Mouse (Mus musculus) G1E (cell line): ENCODE data around the gene Neurl4. TPM values are rescaled to one million over a fixed set of nuclear protein-coding genes. Genes with fewer than 3 reads are reported as not detected.

Experiments used
- ATAC-seq: 2 replicates; pipeline ENCODE4 v1.8.0; 2016; ENCODE audit warnings: mild to moderate bottlenecking; ENCODE audit not compliant: insufficient number of reproducible peaks, poor library complexity, low FRiP score, severe bottlenecking; ENCODE audit errors: extremely low read depth
- DNase-seq: peaks from one replicate; pipeline ENCODE4 v3.0.0; 2012; ENCODE audit warnings: low spot score
- H3K27me3 ChIP-seq: 2 replicates; pipeline ENCODE4 v1.6.1; 2012; ENCODE audit warnings: mild to moderate bottlenecking, low read length, inconsistent platforms; ENCODE audit not compliant: insufficient read depth
- H3K36me3 ChIP-seq: replicated peaks from 2 replicates; pipeline ENCODE3; 2012; ENCODE audit warnings: mild to moderate bottlenecking, inconsistent platforms
- H3K4me1 ChIP-seq: 2 replicates; pipeline ENCODE4 v1.6.1; 2012; ENCODE audit warnings: low read depth, low read length, inconsistent platforms, mixed read lengths; ENCODE audit not compliant: insufficient read depth
- H3K4me3 ChIP-seq: 2 replicates; pipeline ENCODE4 v1.5.1; 2012; ENCODE audit warnings: low read depth, mild to moderate bottlenecking, inconsistent platforms, low read length, moderate library complexity, mixed read lengths
- H3K9me3 ChIP-seq: replicated peaks from 2 replicates; pipeline ENCODE4 v1.6.1; 2012; ENCODE audit warnings: inconsistent platforms
- CTCF ChIP-seq: IDR thresholded peaks from 2 replicates; pipeline ENCODE4 v1.5.1; 2012; ENCODE audit warnings: low read depth, low read length, inconsistent platforms, mixed read lengths
- GATA1 ChIP-seq: IDR thresholded peaks from 2 replicates; pipeline ENCODE4 v1.6.1; 2012; ENCODE audit warnings: borderline replicate concordance, low read length, inconsistent platforms, mixed read lengths
- GATA2 ChIP-seq: IDR thresholded peaks from 2 replicates; pipeline ENCODE4 v1.6.1; 2012; ENCODE audit warnings: low read depth, low read length, inconsistent platforms, borderline replicate concordance
- POLR2AphosphoS5 ChIP-seq: IDR thresholded peaks from 2 replicates; pipeline ENCODE4 v1.6.1; 2012; ENCODE audit warnings: low read depth, low read length, inconsistent platforms; ENCODE audit not compliant: insufficient replicate concordance
- TAL1 ChIP-seq: conservative IDR thresholded peaks from 2 replicates; pipeline ENCODE4 v1.6.1; 2012; ENCODE audit warnings: low read depth, low read length, inconsistent platforms, mixed read lengths
- polyA plus RNA-seq: library from polyadenylated mRNA; stranded (reverse); fragments of >175 nt; gene quantifications from 2 replicates; pipeline ENCODE4 v1.2.3, GENCODE M21; 2012
- total RNA-seq, 2 experiments: library from RNA; stranded (forward) in 1 of 2; stranded (reverse) in 1 of 2; fragments of 200-1000 nt in 1 of 2; fragments of >200 nt in 1 of 2; fragmentation: Nextera tagmentation in 1 of 2; gene quantifications; 2 replicates each; pipeline ENCODE4 v1.2.3; 2014 to 2017

Neurl4 gene
- total and polyA plus RNA-seq, 3 experiments: 25.7 to 87.0 (median 27.2) TPM

DNA sequence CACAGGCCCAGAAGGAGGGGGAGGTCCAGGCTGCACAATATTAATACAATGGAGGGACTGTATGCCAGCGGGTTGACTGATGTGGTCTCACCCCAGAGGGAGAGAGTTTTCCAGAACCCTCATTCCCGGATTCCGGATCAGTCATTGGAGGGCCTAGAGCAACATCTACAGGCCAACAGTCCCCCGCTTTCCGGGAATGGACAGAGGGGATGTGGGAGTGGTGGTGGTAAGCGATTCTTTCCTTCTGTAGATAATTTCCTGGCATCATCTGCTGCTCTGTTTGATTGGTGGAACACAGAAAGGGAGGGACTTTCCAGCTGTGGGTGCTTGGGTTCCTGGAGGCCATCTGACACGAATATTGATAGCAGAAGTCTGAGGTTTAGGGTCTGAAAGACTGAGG lies 24.7 kb upstream of the Neurl4 start:
- Histone ChIP-seq H3K4me3 (no peak overlapping the region), H3K9me3 (no peaks in the 10 kb centered on the region), H3K27me3 (peaks cover 21% of the 10 kb centered on the region), H3K36me3 (peaks cover 8% of the 10 kb centered on the region), H3K4me1 (peaks cover 45% of the 10 kb centered on the region)
- ATAC-seq (no peak), DNase-seq (no peak)
- TF ChIP-seq POLR2AphosphoS5 (no peak), TAL1 (no peak), GATA2 (no peak), GATA1 (no peak), CTCF (no peak)

DNA sequence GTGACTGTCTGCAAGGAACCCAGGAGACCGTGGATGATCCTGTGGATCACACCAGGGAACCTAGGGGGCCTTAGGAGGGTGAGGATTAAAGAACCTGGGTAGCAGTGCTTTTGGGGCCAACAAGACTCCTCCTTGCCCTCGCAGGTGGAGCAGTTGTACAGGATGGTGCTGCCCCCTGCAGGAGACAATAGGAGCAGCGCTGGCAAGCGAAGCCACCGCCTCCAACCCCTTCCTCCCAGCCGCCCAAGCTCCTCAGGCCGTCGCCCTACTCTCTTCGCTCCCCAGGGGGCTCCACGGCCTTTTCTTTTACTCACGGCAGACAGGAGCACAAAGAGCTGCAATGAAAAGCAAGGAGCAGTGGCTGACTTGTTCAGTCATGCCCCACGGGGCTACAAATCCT lies 24.0 kb upstream of the Neurl4 start:
- peaks cover 15% of the 10 kb centered on the region for H3K36me3 ChIP-seq
- no peaks in the 10 kb centered on the region for H3K9me3 ChIP-seq
- peaks cover 52% of the 10 kb centered on the region for H3K4me1 ChIP-seq
- ATAC-seq (no peak; the same call in 1 of the 2 replicates), DNase-seq (peak; percentile 64)
- TF ChIP-seq POLR2AphosphoS5 (no peak), CTCF (peak; percentile 90)
- H3K4me3 ChIP-seq: no peak overlapping the region; the same call in 1 of the 2 replicates
- peaks cover 19% of the 10 kb centered on the region for H3K27me3 ChIP-seq

DNA sequence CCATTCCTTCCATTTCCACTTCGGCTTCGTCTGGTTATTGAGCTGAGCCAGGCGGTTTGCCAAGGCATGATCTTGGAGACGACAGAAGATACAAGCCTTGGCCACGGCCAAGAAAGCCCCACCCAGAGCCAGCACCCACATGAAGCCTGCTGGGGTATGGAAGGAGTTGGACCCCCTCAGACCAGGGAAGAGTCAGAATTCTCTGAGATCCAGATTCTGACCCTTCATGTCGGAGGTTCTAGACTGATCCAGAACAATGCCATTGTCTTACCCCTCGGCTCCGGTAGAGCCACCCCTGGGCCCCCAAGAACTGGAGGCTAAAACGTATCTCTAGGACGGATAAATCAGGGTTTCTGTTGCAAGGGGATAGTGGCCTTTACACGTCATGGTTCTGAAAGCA lies 23.0 kb upstream of the Neurl4 start, which contains the start of gene Tmem95:
Tmem95 (minus strand) TSS at position 141 of the 400 bp plus-strand sequence.
- no peak for DNase-seq
- peaks cover 56% of the 10 kb centered on the region for H3K4me1 ChIP-seq
- peaks cover 15% of the 10 kb centered on the region for H3K27me3 ChIP-seq
- no peak for ATAC-seq
- no peak within 1 kb of the TSS; the same call in 1 of the 2 replicates for H3K4me3 ChIP-seq
- no peaks in the 10 kb centered on the region for H3K9me3 ChIP-seq
- H3K36me3 ChIP-seq: peaks cover 25% of the 10 kb centered on the region
- TF ChIP-seq TAL1 (no peak), GATA1 (no peak), POLR2AphosphoS5 (no peak), CTCF (no peak), GATA2 (no peak)

DNA sequence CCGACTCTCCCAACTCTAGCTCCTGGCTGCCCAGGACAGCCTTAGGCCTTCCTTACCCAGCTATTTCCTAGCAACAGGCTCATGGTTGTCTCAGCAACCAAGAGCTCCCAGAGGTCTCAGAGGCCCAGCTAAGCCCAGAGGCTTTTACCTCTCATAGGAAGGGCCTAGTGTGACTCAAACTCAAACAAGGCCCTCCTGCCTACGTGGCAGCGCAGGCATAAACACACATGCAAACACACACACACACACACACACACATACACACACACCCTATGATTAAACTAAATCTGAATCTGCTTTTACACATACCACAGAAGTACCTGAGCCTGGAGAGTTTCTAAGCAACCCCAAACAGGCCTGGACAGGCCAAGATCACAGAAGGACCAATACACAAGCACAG lies 22.5 kb upstream of the Neurl4 start:
- Histone ChIP-seq H3K27me3 (peaks cover 15% of the 10 kb centered on the region), H3K36me3 (peaks cover 30% of the 10 kb centered on the region), H3K9me3 (no peaks in the 10 kb centered on the region), H3K4me3 (no peak overlapping the region), H3K4me1 (peaks cover 55% of the 10 kb centered on the region)
- TF ChIP-seq TAL1 (no peak), POLR2AphosphoS5 (no peak), GATA2 (no peak), GATA1 (no peak), CTCF (no peak)
- DNase-seq: no peak
- ATAC-seq: no peak

DNA sequence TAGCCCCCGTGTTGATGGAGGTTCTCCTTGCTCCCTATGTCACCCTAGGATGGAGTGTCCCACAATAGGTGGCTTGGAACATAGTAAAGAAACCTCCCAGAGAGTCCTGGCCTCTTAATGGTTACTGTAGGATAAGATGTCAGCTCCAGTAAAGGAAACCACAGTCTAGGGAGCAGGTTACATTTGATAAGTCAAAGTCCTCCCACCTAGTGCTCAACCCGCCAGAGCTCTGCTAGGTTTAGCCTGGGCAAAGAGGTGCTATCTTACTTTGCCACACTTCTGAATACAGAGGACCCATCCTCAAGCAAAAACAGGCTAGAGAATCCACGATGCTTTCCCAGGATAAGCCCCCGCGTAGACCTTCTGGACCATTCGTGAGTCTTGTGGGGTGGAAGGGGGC lies 21.9 kb upstream of the Neurl4 start:
- no peak for ATAC-seq
- no peak for TF ChIP-seq POLR2AphosphoS5
- no peak for TF ChIP-seq CTCF
- no peak for TF ChIP-seq TAL1
- no peak for TF ChIP-seq GATA2
- no peak for TF ChIP-seq GATA1
- Histone ChIP-seq H3K4me3 (no peak overlapping the region), H3K36me3 (peaks cover 35% of the 10 kb centered on the region), H3K27me3 (peaks cover 15% of the 10 kb centered on the region), H3K9me3 (no peaks in the 10 kb centered on the region), H3K4me1 (peaks cover 57% of the 10 kb centered on the region)
- no peak for DNase-seq

DNA sequence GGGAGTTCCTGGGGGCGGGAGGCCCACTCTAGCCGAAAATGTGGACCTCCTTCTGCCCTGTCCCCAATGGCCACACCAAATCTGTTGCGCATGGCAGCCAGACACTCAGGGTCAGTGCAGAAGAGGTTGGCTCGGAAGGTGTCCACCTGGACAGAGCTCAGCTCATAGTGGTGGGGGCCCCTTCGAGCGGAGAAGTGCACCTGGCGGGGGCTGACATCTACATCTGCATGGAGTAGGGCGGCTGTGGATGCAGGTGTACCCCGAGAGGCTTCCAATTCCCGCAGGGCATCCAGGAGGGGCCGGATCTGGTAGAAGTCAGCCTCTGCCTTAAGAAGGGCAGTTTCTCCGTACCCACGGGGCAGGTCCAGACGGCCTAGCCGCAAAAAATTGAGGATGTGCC lies 21.2 kb upstream of the Neurl4 start:
- no peak for DNase-seq
- H3K4me3 ChIP-seq: no peak overlapping the region
- H3K27me3 ChIP-seq: peaks cover 8% of the 10 kb centered on the region
- H3K9me3 ChIP-seq: no peaks in the 10 kb centered on the region
- peaks cover 63% of the 10 kb centered on the region for H3K4me1 ChIP-seq
- no peak for ATAC-seq
- H3K36me3 ChIP-seq: peaks cover 43% of the 10 kb centered on the region
- TF ChIP-seq TAL1 (no peak), GATA2 (no peak), GATA1 (no peak), CTCF (no peak), POLR2AphosphoS5 (no peak)

DNA sequence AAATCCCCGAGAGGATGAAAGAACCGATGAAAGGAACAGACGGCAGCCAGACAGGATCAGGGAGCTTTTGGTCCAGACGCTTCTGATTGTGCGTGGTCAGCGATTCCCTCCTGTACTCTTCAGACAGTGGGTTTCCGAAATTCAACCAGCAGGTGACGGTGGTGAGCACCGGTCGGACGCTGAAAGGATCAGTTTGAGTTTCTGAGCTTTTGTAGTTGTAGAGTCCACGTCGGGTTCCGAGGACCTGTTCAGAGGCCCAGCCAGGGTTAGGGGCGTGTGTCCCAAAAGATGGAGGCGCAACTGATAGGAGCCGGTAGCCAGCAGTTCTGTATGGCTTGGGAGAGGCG lies 20.4 kb upstream of the Neurl4 start:
- H3K4me1 ChIP-seq: peaks cover 71% of the 10 kb centered on the region

More for the DNA sequence above, 20.4 kb upstream of the Neurl4 start:
- Histone ChIP-seq H3K27me3 (peaks cover 7% of the 10 kb centered on the region; the same call in 1 of the 2 replicates), H3K36me3 (peaks cover 51% of the 10 kb centered on the region), H3K4me3 (peak overlapping the region; percentile 72), H3K9me3 (no peaks in the 10 kb centered on the region)
- ATAC-seq (peak; percentile 31; the same call in 1 of the 2 replicates), DNase-seq (peak; percentile 41)
- TF ChIP-seq TAL1 (no peak), GATA1 (no peak), CTCF (peak; percentile 79), GATA2 (no peak), POLR2AphosphoS5 (no peak)
